Mouse (Mus musculus): ENCODE measurements around the gene Hic2.

GRCm38 (mm10) chr16:17200953-17201707, 32.2 kb upstream of the Hic2 start:
- TF ChIP-seq CTCF (IDR thresholded peaks at IDR 0.05; ENCODE audit: low read depth) (no peak), EP300 (IDR thresholded peaks at IDR 0.05; ENCODE audit: low read depth) (no peak)
